Mouse (Mus musculus) megakaryocyte, embryonic 14.5 days (primary cell): ENCODE results near the gene Aox2. TPM values are rescaled to one million over a fixed set of nuclear protein-coding genes. Genes with fewer than 3 reads are reported as not detected.

Source experiments
- H3K27me3 ChIP-seq: replicated peaks from 2 replicates; pipeline ENCODE3; 2012; ENCODE audit warnings: inconsistent platforms
- H3K36me3 ChIP-seq: replicated peaks from 2 replicates; pipeline ENCODE3; 2012; ENCODE audit warnings: low read length, inconsistent platforms, mixed read lengths
- H3K4me1 ChIP-seq: 2 replicates; pipeline ENCODE4 v1.6.1; 2012; ENCODE audit warnings: inconsistent platforms
- H3K4me3 ChIP-seq: replicated peaks from 2 replicates; pipeline ENCODE3; 2012; ENCODE audit warnings: moderate library complexity, mild to moderate bottlenecking, inconsistent platforms
- H3K9me3 ChIP-seq: 2 replicates; pipeline ENCODE4 v1.6.1; 2012; ENCODE audit warnings: inconsistent platforms
- FLI1 ChIP-seq: IDR thresholded peaks from 2 replicates; pipeline ENCODE4 v1.6.1; 2012; ENCODE audit warnings: low read length, inconsistent platforms, mixed read lengths
- GATA1 ChIP-seq: IDR thresholded peaks from 3 replicates; pipeline ENCODE4 v1.6.1; 2012; ENCODE audit warnings: mixed read lengths, low read length, inconsistent platforms, borderline replicate concordance
- polyA plus RNA-seq: library from polyadenylated mRNA; stranded (reverse); fragments of >175 nt; gene quantifications from 2 replicates; pipeline ENCODE4 v1.2.3, GENCODE M21; 2012; ENCODE audit warnings: low replicate concordance; ENCODE audit not compliant: insufficient read depth

The Aox2 gene
- 0.04 TPM in 1 of 2 replicates, not detected in the other for polyA plus RNA-seq

GRCm38 (mm10) chr1:58278026-58278425 is at the start of gene Aox2:
Aox2 (plus strand) TSS chr1:58278326.
- no peak within 1 kb of the TSS for H3K4me3 ChIP-seq
- no peaks in the 10 kb centered on the region for H3K36me3 ChIP-seq
- no peaks in the 10 kb centered on the region for H3K9me3 ChIP-seq
- TF ChIP-seq GATA1 (no peak), FLI1 (no peak)
- H3K27me3 ChIP-seq: peaks cover 8% of the 10 kb centered on the region
- H3K4me1 ChIP-seq: no peaks in the 10 kb centered on the region; the same call in 1 of the 2 replicates

- no peaks in the 10 kb centered on the region for H3K9me3 ChIP-seq
- H3K4me1 ChIP-seq: no peaks in the 10 kb centered on the region
- no peak overlapping the region for H3K4me3 ChIP-seq
- H3K36me3 ChIP-seq: no peaks in the 10 kb centered on the region
- H3K27me3 ChIP-seq: peaks cover 2% of the 10 kb centered on the region
- no peak for TF ChIP-seq GATA1
- TF ChIP-seq FLI1: no peak
Measured at GRCm38 (mm10) chr1:58228916-58229315, 49.2 kb upstream of the Aox2 start.

GRCm38 (mm10) chr1:58229774-58230173 is 48.4 kb upstream of the Aox2 start:
- TF ChIP-seq FLI1: no peak
- no peak for TF ChIP-seq GATA1
- H3K27me3 ChIP-seq: peaks cover 2% of the 10 kb centered on the region
- no peak overlapping the region for H3K4me3 ChIP-seq
- H3K9me3 ChIP-seq: no peaks in the 10 kb centered on the region
- H3K36me3 ChIP-seq: no peaks in the 10 kb centered on the region
- H3K4me1 ChIP-seq: no peaks in the 10 kb centered on the region

- no peaks in the 10 kb centered on the region for H3K36me3 ChIP-seq
- H3K9me3 ChIP-seq: no peaks in the 10 kb centered on the region
- no peak for TF ChIP-seq GATA1
- no peak for TF ChIP-seq FLI1
- H3K27me3 ChIP-seq: peaks cover 2% of the 10 kb centered on the region
- no peaks in the 10 kb centered on the region for H3K4me1 ChIP-seq
- no peak overlapping the region for H3K4me3 ChIP-seq
Measured at GRCm38 (mm10) chr1:58230542-58230941, 47.6 kb upstream of the Aox2 start.

GRCm38 (mm10) chr1:58235405-58235804 is 42.7 kb upstream of the Aox2 start:
- Histone ChIP-seq H3K4me3 (no peak overlapping the region), H3K9me3 (no peaks in the 10 kb centered on the region), H3K36me3 (no peaks in the 10 kb centered on the region), H3K27me3 (peaks cover 2% of the 10 kb centered on the region), H3K4me1 (no peaks in the 10 kb centered on the region)
- TF ChIP-seq FLI1 (no peak), GATA1 (no peak)

GRCm38 (mm10) chr1:58237527-58238299 is 40.4 kb upstream of the Aox2 start:
- no peak for TF ChIP-seq GATA1
- TF ChIP-seq FLI1: no peak
- no peaks in the 10 kb centered on the region for H3K36me3 ChIP-seq
- peaks cover 2% of the 10 kb centered on the region for H3K27me3 ChIP-seq
- no peaks in the 10 kb centered on the region for H3K4me1 ChIP-seq
- H3K9me3 ChIP-seq: no peaks in the 10 kb centered on the region
- no peak overlapping the region for H3K4me3 ChIP-seq

GRCm38 (mm10) chr1:58238440-58238839 is 39.7 kb upstream of the Aox2 start:
- no peak for TF ChIP-seq FLI1
- no peak for TF ChIP-seq GATA1
- H3K9me3 ChIP-seq: no peaks in the 10 kb centered on the region
- H3K4me1 ChIP-seq: no peaks in the 10 kb centered on the region
- H3K27me3 ChIP-seq: peaks cover 2% of the 10 kb centered on the region
- H3K36me3 ChIP-seq: no peaks in the 10 kb centered on the region
- H3K4me3 ChIP-seq: no peak overlapping the region

GRCm38 (mm10) chr1:58238961-58239360 is 39.2 kb upstream of the Aox2 start:
- no peaks in the 10 kb centered on the region for H3K4me1 ChIP-seq
- H3K4me3 ChIP-seq: no peak overlapping the region
- TF ChIP-seq FLI1: no peak
- TF ChIP-seq GATA1: no peak
- peaks cover 2% of the 10 kb centered on the region for H3K27me3 ChIP-seq
- no peaks in the 10 kb centered on the region for H3K36me3 ChIP-seq
- H3K9me3 ChIP-seq: no peaks in the 10 kb centered on the region

- no peak overlapping the region for H3K4me3 ChIP-seq
- H3K36me3 ChIP-seq: no peaks in the 10 kb centered on the region
- H3K4me1 ChIP-seq: no peaks in the 10 kb centered on the region
- H3K9me3 ChIP-seq: no peaks in the 10 kb centered on the region
- peaks cover 2% of the 10 kb centered on the region for H3K27me3 ChIP-seq
- TF ChIP-seq FLI1 (no peak), GATA1 (no peak)
Measured at GRCm38 (mm10) chr1:58240347-58240746, 37.8 kb upstream of the Aox2 start.

- no peak overlapping the region for H3K4me3 ChIP-seq
- H3K9me3 ChIP-seq: no peaks in the 10 kb centered on the region
- H3K4me1 ChIP-seq: no peaks in the 10 kb centered on the region
- no peaks in the 10 kb centered on the region for H3K36me3 ChIP-seq
- TF ChIP-seq FLI1 (no peak), GATA1 (no peak)
- no peaks in the 10 kb centered on the region for H3K27me3 ChIP-seq
Measured at GRCm38 (mm10) chr1:58244487-58244886, 33.6 kb upstream of the Aox2 start.

GRCm38 (mm10) chr1:58248518-58248917 is 29.6 kb upstream of the Aox2 start:
- Histone ChIP-seq H3K4me1 (no peaks in the 10 kb centered on the region), H3K27me3 (no peaks in the 10 kb centered on the region), H3K9me3 (no peaks in the 10 kb centered on the region), H3K36me3 (no peaks in the 10 kb centered on the region), H3K4me3 (no peak overlapping the region)
- TF ChIP-seq GATA1 (no peak), FLI1 (no peak)
